Mouse (Mus musculus) liver, embryonic 16.5 days (tissue): ENCODE data around the gene Sap30bp. TPM values are rescaled to one million over a fixed set of nuclear protein-coding genes. Genes with fewer than 3 reads are reported as not detected.

Source experiments
- polyA plus RNA-seq: library from polyadenylated mRNA; unstranded; fragments of >200 nt; fragmentation: Nextera tagmentation; extraction: Ambion mirVana; gene quantifications from 2 replicates; pipeline ENCODE4 v1.2.1, GENCODE M21; 2015

Gene Sap30bp
- polyA plus RNA-seq, 1 experiment from 2014 or later = 13.6 TPM

Other genes with a start within 250 kb of the Sap30bp start
- 49.1 and 53.1 TPM in 2 replicates for gene Grb2, start 224.7 kb upstream of the Sap30bp start, polyA plus RNA-seq
- 8.9 and 10.4 TPM in 2 replicates for gene Tmem94, start 167.8 kb upstream of the Sap30bp start, polyA plus RNA-seq
- 5.1 and 6.1 TPM in 2 replicates for gene Caskin2, start 119.6 kb upstream of the Sap30bp start, polyA plus RNA-seq
- gene Tsen54, start 118.6 kb upstream of the Sap30bp start, polyA plus RNA-seq = 10.2 and 12.4 TPM in 2 replicates
- gene Llgl2, start 109.2 kb upstream of the Sap30bp start, polyA plus RNA-seq = 14.4 and 15.6 TPM in 2 replicates
- 0.34 and 1.5 TPM in 2 replicates for gene Myo15b, start 74.9 kb upstream of the Sap30bp start, polyA plus RNA-seq
- 29.5 and 30.1 TPM in 2 replicates for gene Smim5, start 33.3 kb upstream of the Sap30bp start, polyA plus RNA-seq
- 2.7 and 3.1 TPM in 2 replicates for gene Smim6, start 21.3 kb upstream of the Sap30bp start, polyA plus RNA-seq
- 7.9 and 8.9 TPM in 2 replicates for gene Recql5, start 195 bp downstream of the Sap30bp start, polyA plus RNA-seq
- 0.14 and 0.40 TPM in 2 replicates for gene Itgb4, start 41.4 kb downstream of the Sap30bp start, polyA plus RNA-seq
- 180 and 192 TPM in 2 replicates for gene Galk1, start 79.4 kb downstream of the Sap30bp start, polyA plus RNA-seq
- gene H3f3b, start 94.7 kb downstream of the Sap30bp start, polyA plus RNA-seq = 527 and 601 TPM in 2 replicates
- gene Unk, start 97.0 kb downstream of the Sap30bp start, polyA plus RNA-seq = 8.8 and 10.8 TPM in 2 replicates
- 17.8 and 20.4 TPM in 2 replicates for gene Unc13d, start 144.7 kb downstream of the Sap30bp start, polyA plus RNA-seq
- gene Wbp2, start 153.7 kb downstream of the Sap30bp start, polyA plus RNA-seq = 85.2 and 110 TPM in 2 replicates
- gene Trim47, start 193.9 kb downstream of the Sap30bp start, polyA plus RNA-seq = 5.1 and 6.2 TPM in 2 replicates
- gene Trim65, start 197.8 kb downstream of the Sap30bp start, polyA plus RNA-seq = 1.2 and 1.5 TPM in 2 replicates
- gene Mrpl38, start 205.6 kb downstream of the Sap30bp start, polyA plus RNA-seq = 44.4 and 44.7 TPM in 2 replicates
- 5.7 and 6.6 TPM in 2 replicates for gene Fbf1, start 234.9 kb downstream of the Sap30bp start, polyA plus RNA-seq